Mouse (Mus musculus) NIH3T3 (cell line): ENCODE results near the gene Clstn2.

Experiments used
- DNase-seq: peaks from one replicate; pipeline ENCODE4 v3.0.0-alpha.2; 2012; ENCODE audit warnings: low read depth

Gene Clstn2

DNA sequence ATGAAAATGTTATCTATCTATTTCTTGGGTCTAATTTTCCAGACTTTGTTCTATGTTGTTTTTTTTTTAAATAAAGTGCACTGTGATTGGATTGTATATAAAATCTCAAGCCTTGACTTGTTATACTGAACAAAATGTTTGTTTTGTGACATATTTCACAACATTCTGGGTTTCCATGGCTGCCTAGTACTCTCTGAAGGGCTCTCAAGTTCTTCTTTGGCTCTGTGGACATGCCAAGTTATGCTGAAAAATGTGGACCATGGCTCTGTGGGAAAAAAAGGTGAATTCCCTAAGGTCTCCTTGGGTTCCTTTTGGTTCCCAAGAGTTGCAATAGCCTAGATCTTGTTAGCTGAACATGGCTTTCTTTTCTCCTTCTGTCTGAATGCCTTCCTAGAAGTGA lies 353.1 kb downstream of the Clstn2 start:
- DNase-seq = no peak

DNA sequence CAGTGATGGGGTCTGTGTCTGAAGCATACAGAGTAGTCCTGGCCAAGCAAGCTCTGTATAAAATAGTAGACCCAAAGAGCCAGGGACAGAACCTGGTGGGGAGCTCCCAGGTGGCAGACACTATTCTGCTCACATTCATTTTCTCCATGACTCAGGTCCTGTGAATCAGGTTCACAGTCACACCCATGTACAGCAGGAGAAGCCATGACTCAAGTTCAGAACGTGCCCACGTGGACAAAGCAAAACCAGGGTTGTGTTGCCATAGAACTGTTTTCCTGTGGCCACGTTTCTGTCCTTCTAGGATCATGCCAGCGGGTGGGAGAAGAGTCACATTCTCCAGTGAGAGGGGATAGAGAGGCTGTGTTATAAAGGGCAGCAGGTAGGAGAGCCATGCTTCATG lies 353.9 kb downstream of the Clstn2 start:
- DNase-seq = no peak

DNA sequence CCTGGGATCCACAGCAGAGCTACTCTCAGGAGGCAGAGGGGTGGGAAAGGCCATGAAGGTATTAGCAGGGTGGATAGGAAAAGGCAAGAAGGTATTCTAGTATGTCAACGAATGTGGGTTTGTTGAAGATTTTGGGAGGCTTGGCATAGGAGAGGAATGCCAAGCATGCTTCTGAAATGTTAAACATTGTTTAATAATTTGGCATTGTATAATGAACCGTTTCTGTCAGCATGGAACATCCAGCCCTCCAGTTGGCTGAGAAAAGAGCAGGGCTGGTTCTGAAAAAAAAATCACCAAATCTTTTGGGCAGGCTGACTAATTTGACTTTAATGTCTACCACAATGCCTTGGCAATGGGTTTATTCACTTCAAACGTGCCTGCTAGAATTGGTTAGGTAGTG lies 355.9 kb downstream of the Clstn2 start:
- no peak for DNase-seq

- no peak for DNase-seq
Observed at GRCm38 (mm10) chr9:97672681-97673080, 360.3 kb downstream of the Clstn2 start.

DNA sequence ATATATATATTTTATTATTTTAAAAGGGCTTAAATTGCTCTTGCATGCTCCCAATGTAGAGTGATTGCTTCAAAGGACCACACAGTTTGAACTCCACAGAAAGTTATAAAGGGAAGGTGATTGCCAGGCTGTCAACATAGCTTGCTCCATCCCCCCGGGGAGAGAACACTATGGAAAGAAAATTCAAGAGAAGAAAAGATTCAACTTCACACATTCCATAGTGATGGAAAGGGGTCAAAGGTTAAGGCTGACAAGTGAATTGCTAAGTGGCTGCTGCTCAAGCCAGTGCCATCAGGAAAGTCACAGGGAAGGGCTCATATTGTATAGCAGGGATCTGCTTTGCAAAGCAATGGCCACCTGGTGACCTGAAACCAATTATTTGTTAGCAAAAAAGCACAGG lies 360.8 kb downstream of the Clstn2 start:
- DNase-seq = no peak

GRCm38 (mm10) chr9:97670666-97671065 lies 362.3 kb downstream of the Clstn2 start:
- no peak for DNase-seq

DNA sequence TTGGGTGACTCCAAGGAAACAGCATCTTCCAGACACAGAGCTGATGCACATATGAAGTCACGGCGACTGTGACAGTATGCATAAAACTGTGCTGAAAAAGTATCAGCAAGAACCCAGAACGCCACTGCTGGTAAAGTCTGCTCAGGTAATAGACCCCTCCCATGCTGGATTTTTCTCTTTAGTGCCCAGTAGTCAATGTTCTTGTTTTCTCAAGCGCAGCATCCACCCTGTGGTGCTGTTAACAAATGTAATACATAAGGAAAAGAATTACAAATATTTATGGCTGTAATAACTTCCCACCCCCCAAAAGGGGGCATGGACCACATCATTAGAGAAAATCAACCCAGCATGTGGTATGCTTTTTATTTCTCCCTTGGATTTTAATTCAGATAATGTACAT lies 372.0 kb downstream of the Clstn2 start:
- DNase-seq = no peak

DNA sequence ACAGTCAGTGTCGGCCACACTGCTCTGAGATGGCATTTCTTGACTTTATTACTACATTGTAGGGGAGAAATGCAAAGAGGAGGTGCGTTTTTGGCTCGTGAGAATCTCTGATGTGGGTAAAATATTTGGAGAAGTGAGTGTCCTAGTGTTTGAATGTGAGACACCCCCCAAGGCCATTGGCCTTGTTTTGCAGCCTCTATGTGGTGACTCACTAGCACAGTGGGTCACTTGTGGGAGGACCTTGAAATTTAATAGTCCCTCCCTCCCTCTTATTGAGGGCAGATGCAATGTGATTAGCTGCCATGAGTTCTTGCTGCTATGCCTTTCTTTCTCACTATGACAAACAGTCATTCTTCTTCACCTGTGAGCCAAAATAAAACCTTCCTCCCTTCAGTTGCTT lies 374.2 kb downstream of the Clstn2 start:
- no peak for DNase-seq

DNA sequence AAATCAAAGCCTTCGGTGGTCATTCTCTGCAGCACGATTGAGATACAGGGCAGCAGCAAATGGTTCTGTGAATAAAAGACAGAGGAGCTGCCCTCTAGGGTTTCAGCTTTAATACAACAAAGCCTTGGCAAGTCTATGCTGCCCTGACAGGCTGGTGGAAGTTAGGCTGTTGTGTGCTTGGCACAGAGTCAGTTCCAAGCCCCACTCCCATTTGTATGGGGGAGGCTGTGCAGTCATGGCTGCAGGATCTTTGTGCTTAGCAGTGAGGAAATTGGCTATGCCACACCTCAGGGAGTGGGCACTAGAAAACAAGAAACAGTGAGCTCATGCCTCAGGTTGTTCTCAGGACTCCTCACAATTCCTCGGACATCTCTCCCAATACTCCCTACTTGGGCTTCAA lies 384.6 kb downstream of the Clstn2 start:
- no peak for DNase-seq

GRCm38 (mm10) chr9:97645746-97646145 lies 387.2 kb downstream of the Clstn2 start:
- no peak for DNase-seq

DNA sequence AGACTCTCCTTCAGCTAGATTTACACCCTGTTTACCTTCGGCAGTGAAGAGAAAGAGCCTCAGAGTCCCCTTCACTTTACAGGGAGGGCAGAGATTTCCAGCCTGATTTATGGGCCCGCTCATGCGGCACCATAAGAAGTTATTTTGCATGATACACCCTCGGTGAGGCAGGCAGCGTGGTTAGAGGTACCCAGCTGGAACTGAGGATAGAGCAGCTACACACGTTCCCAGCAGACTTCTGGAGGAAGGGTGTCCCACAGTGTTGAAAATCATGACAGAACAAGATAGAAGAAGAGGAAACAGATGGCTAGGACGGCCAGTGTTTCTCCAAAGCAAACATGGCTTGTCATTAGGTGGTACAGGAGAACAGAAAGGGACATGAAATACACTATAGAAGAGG lies 390.6 kb downstream of the Clstn2 start:
- no peak for DNase-seq

GRCm38 (mm10) chr9:97639967-97640549 lies 392.9 kb downstream of the Clstn2 start:
- DNase-seq = no peak

DNA sequence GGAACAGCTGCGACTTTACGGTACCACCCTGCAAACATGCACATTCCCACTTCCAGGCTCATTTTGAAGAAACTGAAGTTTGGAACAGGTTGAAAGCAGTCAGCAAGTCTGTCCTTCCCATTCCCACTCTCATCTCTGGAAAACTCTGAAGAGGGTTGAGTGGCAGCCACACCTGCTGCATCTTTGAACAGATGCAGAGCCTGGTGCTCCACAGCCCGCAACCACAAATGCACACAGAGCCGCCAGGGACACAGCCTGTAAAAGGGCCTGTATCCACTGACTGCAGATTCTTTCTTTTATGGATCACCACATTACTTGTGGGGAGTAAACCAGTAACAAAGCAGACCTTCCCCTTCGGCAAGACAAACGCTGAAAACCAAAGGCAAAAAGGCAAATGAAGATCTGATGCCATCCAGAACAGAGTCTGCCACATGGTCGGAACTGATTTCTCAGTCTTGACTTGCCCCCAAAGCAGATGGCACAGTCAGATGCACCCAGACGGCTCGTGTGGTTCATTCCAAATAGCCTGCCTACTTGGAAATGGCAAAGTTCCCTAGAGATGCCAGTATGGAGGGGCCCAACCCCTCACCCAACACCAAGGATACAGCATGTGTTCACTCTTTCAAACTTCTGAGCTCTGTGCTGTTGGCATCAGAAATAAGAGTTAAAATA lies 394.2 kb downstream of the Clstn2 start:
- no peak for DNase-seq

DNA sequence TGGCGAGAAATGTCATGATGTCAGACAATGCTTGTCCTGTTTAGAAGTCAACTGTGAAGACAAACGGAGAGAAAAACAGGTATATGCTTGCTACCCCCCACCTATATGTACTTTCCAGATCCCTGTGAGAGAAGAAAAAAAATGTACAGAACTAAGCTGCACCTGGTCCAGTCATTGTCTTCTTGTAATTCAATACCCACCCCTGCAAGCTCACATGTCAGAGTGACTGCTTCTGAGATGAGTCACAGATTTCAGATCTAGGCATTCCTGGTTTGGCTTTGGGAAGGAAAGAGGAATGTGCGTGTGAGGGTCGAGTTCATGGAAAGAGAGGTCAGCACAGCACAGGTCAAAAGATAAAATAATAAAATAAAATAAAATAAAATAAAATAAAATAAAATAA lies 397.6 kb downstream of the Clstn2 start:
- DNase-seq = no peak

- DNase-seq = no peak
Observed at GRCm38 (mm10) chr9:97634831-97635230, 398.1 kb downstream of the Clstn2 start.

DNA sequence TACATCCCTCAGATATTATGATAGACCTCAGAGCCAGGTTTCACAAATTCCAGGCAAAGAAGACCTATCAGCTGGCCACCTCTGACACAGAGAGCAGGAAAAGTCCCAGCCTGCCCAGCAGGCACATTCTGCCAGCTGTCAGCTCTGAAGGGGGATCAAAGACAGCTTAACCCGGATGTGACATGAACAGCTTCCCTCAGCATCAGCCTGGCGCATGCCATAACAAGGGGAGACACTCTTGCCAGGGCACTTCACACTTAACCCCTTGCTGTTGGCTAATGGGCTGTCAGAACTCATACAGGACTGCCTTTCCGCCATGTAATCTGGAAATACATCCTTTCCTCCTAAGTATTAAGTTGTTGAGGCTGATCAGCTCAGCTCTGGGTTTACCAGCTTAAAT lies 403.8 kb downstream of the Clstn2 start:
- no peak for DNase-seq

GRCm38 (mm10) chr9:97628361-97628908 lies 404.5 kb downstream of the Clstn2 start:
- DNase-seq = no peak

DNA sequence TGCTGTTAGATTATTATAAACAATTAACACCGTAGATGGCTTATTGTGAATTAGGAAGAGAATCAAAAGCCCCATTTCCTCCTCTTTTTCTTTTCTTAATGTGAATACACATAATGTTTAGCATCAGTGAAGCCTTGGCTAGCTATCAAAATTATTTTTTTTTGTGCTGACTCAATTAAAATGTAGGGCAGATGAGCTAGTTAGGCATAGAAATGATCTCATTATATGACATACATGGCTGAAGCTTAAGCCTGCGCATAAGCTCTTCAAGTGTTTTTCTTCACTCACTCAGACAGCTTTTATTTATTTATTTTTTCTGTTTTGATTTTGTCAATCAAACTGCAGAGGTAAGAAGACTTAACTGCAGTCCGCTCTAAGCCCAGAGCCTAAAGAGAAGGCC lies 405.1 kb downstream of the Clstn2 start:
- no peak for DNase-seq

DNA sequence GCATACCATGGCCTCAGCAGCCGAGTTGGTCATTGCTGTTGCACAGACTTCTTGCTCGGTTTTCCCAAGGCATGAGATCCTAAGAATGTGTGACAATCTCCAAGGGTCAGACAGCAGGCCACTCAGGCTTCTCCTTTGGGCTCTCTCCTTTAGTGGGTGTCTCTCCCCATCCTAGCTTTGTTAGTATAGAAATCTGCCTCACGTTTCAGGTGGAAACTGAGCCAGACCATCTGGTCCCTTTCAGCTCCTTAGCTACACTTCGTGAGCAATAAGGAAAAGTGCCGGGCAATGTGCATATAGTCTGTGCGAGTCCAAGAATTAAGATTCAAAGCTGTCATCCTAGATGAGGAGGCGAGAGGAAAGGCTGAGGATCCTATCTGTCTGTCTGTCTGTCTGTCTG lies 422.4 kb downstream of the Clstn2 start:
- DNase-seq = no peak

- DNase-seq = peak; percentile 14
Observed at GRCm38 (mm10) chr9:97603729-97604128, 429.3 kb downstream of the Clstn2 start.

- no peak for DNase-seq
Observed at GRCm38 (mm10) chr9:97602476-97602875, 430.5 kb downstream of the Clstn2 start.

- DNase-seq = no peak
Observed at GRCm38 (mm10) chr9:97599006-97599405, 434.0 kb downstream of the Clstn2 start.

DNA sequence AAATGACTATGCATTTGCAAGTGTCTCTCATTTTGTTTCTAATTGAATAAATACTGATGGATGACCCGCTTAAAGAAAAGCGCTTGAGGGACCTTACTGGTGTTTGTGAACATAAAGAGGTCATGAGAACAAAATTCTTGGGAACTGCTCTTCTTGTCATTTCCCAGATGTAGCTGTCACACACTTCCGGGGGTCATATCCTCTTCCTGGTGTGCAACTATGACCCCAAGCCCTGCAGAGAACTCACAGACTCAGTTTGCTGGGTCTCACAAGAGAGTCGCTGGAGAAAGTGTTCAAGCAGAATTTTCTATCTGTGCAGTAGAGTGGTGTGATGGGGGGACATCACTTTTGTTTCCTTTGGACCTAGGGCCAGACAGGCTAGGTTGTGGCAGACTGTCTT lies 442.3 kb downstream of the Clstn2 start:
- DNase-seq = no peak

GRCm38 (mm10) chr9:97570881-97571280 lies 462.1 kb downstream of the Clstn2 start:
- no peak for DNase-seq
